Mouse (Mus musculus) CD4-positive, CD25-positive, alpha-beta regulatory T cell, adult 2 months (primary cell): ENCODE results near the gene Ptger1.

Source experiments
- DNase-seq: peaks from one replicate; pipeline ENCODE4 v3.0.0-alpha.2; 2012; ENCODE audit warnings: low read depth, low spot score

Ptger1 gene

GRCm38 (mm10) chr8:83665969-83666865 lies at the start of gene Ptger1:
TSS of gene Ptger1 (plus strand) at chr8:83666678.
- DNase-seq, result peak; percentile 23

DNA sequence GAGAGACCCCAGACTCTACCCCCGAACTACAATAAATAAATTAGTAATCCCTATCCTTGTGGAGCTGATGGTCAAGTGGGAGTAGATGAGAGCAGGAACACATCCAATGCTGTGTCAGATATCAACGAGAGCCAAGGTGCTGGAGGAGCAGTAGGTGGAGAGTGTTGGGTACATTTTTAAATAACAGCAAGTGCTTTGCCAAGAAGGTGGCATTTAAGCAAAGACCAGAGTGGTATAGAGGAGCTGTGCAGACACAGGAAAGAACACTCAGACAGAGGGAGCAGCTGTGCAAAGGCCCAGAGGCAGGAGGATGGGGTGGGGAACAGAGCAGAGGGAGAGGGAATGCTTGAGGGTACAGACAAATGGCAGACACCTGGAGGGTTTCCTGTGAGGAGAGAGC lies 49.4 kb upstream of the Ptger1 start:
- no peak for DNase-seq

DNA sequence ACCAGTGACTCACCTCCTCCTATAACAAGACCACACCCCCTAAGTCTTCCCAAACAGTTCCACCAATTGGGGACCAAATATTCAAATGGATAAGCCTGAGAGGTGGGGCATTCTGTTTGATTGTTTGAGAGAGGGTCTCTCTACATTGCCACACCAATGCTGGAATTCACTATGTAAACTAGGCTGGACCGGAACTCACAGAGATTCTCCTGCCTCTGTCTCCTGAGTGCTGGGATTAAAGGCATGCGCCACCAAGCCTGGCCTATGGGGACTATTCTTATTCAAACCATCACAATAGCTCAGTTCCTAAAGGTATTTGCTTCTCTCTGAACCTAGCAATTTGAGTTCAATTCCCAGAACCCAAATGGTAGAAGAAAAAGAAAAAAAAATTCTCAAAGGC lies 47.9 kb upstream of the Ptger1 start:
- DNase-seq, result no peak

DNA sequence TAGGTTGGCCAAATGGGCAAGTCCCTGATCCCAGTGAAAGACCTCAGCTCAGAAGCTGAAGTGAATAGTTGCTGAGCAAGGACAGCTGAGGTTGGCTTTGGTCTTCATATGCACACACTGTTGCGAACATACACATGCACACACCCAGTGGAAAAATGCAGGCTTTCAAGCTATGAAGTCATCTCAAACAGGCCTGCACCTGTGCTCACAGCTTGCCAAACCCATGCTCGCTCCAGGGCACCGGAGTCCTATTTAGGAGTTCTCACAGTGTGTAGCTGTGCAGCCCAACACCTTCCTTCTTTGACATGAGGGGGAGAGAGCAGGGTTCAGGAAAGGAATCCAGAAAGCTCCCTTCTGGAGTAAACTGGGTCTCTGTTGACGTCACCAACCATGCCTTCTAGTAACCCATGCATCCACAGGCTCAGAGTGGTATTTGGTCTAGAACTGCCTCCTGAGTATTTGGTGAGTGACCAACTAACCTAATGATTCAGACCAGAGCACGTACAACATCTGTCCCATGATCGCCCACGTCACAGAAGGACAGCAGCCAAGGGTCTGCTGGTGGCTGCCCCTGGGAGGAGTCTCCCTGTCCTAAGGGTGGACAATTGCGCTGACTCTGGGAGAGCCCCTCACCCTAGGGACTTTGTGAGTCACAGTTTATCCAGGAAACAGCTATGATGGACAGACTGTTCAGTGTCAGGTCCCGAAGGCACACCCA lies 46.8 kb upstream of the Ptger1 start:
- no peak for DNase-seq

DNA sequence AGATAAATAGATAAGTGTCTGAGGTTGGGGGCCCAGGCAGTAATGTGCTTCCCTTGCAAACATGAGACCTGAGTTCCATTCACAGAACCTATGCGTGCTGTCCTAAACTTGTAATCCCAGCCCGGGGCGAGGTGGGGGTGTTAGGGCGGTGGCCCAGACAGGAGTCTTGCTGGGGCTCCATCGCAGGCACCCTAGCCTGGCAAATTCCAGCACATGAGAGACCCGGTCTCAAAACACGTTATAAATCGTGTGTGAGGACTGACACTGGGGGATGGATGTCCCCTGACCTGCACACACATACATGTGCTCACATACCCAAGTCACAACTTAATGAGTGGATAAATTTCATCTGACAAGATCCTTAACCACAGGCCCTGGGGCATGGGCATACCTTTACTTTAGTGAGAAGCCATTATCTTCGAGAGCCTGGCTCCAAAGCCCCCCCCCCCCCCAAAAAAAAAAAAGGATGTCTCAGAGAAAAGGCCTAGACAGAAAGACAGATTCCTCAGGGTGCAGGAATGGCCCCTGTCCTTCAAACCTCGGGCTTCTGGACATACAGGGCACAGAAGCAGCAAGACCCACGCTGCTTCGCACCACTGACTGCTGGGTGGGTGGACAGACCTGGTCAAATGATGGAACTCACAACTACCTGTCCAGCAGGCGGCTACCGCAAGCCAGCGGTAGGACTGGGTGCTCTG lies 44.6 kb upstream of the Ptger1 start:
- no peak for DNase-seq

DNA sequence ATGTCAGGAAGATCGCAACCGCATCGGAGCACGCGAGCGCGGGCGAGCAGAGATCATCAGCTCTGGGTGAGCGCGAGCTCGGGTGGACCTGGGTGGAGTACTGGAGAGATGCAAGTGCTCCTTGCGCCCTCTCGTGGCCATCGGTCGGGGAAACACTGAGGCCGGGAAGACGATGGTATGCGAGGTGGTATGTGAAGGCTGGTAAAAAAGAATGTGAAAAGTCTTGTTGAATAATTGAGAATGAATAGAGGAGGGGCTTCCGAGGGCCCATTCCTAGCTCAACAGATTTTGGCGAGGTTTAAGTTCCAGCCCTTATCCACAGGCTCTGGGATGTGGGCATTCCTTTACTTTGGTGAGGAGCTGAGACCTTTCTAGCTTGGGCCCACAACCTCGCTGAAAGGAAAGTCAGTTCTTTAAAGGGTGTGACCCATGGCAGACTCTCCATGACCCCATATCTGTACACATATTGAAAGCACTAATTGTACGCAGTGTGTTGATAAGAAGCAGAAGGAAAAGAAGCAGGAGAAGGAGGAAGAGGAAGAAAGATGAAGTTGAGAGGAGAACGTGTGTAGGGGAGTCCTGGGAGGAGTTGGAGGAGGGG lies 44.0 kb upstream of the Ptger1 start:
- peak; percentile 93 for DNase-seq

- no peak for DNase-seq
These were observed 42.9 kb upstream of the Ptger1 start for GRCm38 (mm10) chr8:83623549-83623948.

DNA sequence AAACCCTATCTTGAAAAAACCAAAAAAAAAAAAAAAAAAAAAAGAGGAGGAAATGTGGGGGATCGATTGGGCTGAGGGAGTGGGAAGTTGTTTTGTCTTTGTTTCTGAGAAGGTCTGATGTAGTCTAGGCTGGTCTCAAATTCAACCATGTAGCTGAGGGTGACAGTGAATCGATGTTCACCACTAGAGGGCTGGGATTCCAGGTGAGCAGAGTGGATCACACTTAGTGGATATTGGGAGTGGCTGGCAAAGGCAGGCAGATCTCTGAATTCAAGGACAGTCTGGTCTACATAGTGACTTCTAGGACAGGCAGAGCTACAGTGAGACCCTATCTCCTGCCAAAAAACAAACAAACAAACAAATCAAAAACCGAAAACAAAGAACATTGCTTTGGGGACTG lies 41.7 kb upstream of the Ptger1 start:
- DNase-seq, result peak; percentile 55

- no peak for DNase-seq
These were observed 40.7 kb upstream of the Ptger1 start for GRCm38 (mm10) chr8:83625676-83626299.

GRCm38 (mm10) chr8:83632083-83632707 lies 34.3 kb upstream of the Ptger1 start:
- DNase-seq, result no peak

DNA sequence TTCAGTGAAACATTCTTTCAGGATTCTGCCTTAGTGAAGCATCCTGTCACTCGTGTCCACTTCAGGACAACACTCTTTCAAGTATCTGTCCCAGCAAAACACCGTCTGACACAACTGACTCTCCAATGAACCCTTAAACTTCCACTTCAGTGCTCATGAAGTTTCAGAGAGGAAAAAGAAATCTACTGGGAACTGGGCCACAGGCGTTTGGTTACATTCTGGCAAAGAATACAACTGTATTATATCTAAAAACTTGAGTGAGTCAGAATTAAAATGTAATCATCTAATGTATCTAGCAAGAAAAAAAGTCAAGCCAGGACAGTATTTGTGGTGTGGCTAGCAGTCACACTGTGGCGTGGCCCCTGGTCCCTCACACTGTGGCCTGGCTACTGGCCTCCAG lies 27.6 kb upstream of the Ptger1 start:
- DNase-seq, result no peak

DNA sequence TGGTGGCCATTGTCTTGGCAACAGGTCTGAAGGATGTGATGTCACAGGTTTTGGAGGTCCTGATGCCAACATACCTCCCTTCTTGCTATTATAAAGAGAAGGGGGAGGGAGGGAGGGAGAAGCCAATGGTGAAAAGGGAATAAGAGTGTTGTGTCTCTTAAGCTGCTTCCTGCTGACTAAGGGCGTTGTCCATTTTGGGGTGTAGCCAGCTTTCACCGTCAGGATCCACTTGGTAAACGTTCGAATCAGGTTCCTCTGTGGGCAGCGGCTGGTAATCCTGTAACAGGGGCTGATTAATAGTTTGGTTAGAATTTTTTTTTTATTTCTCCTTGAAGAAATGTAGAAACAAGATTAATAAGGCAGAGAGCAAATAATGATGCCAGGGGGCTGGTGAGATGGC lies 26.8 kb upstream of the Ptger1 start:
- DNase-seq, result no peak

GRCm38 (mm10) chr8:83647511-83647910 lies 19.0 kb upstream of the Ptger1 start:
- DNase-seq, result no peak

DNA sequence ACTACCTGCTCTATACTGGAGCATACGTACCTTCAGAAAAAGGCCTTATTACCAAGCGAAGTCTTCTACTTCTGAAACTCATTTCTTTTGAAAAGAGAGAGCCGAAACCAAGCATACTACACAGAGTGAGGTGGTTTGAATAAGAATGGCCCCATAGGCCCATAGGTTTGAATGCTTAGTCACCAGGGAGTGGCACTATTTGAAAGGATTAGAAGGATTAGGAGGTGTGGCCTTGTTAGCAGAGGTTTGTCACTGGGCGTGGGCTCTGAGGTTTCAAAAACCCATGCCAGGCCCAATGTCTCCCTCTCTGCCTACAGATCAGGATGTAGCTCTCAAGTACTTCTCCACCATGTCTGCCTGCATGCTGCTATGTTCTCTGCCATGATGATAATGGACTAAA lies 18.4 kb upstream of the Ptger1 start:
- DNase-seq, result no peak

- no peak for DNase-seq
These were observed 16.8 kb upstream of the Ptger1 start for GRCm38 (mm10) chr8:83649699-83650098.

DNA sequence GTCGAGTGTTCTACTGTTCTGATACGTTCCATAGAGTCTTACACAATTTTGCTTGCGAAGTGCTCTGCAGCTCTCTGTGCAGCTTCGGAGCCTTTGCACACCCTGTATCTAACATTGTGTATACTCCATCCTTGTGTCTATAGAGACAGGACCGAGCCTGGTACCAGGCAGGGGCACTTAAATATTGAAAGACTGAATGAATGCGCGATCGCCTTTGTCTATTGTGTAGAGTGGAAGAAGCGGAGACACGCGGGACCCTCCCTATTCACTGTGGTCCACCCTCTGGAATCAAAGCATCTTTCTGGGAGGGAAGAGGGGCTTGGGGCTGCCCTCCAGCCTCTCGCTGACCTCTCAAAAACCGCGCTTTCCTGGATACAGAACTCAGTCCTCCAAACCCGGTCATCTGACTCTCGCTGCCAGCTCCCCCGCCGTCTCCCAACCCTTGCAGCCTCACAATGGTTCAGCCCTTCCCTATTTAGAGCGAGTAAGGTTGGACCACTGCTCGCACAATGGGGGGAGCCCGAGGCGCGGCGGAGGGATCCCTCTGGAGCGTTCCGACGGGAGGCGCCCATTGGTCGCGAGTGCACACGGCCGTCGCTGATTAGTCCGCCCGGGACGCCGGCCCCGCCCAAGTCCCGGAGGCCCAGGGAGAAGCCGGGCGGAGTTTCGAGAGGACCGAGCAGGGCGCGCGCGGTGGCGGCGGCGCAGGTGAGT lies 14.3 kb upstream of the Ptger1 start, which contains the start of gene Gipc1:
Gene Gipc1, plus strand, starts transcription at position 648 of the 714 bp plus-strand sequence.
- DNase-seq, result peak; percentile 98

- peak; percentile 37 for DNase-seq
These were observed 13.5 kb upstream of the Ptger1 start for GRCm38 (mm10) chr8:83652744-83653661.

- peak; percentile 26 for DNase-seq
These were observed 12.8 kb upstream of the Ptger1 start for GRCm38 (mm10) chr8:83653662-83654017.

DNA sequence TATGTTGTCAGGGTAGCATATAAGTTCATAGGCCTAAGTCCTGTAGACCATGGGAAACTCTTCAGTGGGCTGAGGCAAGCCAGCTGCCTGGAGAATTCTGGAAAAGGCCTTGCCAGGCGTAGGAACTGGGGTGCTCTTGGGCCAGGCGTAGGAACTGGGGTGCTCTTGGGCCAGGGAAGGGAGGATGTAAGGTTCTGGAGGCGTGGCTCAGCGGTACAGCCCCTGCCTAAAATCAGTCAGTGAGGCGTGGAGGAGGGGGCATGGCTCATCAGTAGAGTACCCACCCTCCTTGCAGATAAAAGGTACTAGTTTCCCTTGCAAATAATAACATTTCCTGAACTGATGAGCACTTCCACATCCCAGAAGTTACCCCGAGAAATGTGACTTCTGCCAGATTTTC lies 11.8 kb upstream of the Ptger1 start:
- DNase-seq, result no peak
